Comparison of ENCODE assay signal across 8 mouse cellular contexts in the genomic region with DNA sequence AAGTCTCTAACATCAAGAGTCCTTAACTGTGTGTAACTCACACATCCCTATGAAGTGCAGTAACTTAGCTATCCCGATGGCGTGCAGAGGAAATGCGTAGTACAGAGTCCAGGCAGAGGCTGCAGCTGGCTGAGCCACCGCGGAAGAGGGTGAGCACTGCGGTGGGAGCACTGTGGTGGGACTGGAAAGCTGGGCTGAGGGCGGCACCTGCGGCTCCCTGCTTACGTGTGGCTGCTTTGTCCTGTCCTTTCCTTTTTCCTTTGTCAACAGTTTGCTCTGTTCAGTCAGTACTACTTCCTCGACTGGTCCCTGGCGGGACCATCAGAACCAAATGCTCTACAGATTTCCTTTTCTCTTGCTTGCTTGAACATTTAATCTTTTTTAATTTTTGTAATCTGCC.
"Had no signal": no experiment of that assay in that cellular context is flagged by ENCODE, and none has a peak within 500 bp of the region (broad histone marks: within the 10 kb centered on the region; RNA-seq: fewer than 3 reads in every experiment).

No protein-coding gene starts in this region.

- DNase-seq: liver, postnatal 0 days; lung, adult 2 months; lung, postnatal 14 days; lung, postnatal 36 days; right cerebral cortex, postnatal 14 days; thymus, adult 2 months; thymus, postnatal 25 days; thymus, postnatal 4 days had no signal
